Mouse (Mus musculus) adrenal gland, postnatal 25 days (tissue): ENCODE measurements around the gene Tmem238. TPM values are rescaled to one million over a fixed set of nuclear protein-coding genes. Genes with fewer than 3 reads are reported as not detected.

Source experiments
- DNase-seq: peaks from one replicate; pipeline ENCODE4 v3.0.0; 2021; ENCODE audit warnings: mixed read lengths
- total RNA-seq: library from RNA; stranded (reverse); gene quantifications from 2 replicates; pipeline ENCODE4 v1.2.3, GENCODE M21; 2021

The Tmem238 gene
- total RNA-seq, 1 experiment from 2014 or later = 13.4 TPM

GRCm38 (mm10) chr7:4792278-4793212 lies 3.1 kb upstream of the Tmem238 start, which contains the start of gene Rpl28:
Gene Rpl28, plus strand, starts transcription at chr7:4792874.
- DNase-seq = peak; percentile 91

DNA sequence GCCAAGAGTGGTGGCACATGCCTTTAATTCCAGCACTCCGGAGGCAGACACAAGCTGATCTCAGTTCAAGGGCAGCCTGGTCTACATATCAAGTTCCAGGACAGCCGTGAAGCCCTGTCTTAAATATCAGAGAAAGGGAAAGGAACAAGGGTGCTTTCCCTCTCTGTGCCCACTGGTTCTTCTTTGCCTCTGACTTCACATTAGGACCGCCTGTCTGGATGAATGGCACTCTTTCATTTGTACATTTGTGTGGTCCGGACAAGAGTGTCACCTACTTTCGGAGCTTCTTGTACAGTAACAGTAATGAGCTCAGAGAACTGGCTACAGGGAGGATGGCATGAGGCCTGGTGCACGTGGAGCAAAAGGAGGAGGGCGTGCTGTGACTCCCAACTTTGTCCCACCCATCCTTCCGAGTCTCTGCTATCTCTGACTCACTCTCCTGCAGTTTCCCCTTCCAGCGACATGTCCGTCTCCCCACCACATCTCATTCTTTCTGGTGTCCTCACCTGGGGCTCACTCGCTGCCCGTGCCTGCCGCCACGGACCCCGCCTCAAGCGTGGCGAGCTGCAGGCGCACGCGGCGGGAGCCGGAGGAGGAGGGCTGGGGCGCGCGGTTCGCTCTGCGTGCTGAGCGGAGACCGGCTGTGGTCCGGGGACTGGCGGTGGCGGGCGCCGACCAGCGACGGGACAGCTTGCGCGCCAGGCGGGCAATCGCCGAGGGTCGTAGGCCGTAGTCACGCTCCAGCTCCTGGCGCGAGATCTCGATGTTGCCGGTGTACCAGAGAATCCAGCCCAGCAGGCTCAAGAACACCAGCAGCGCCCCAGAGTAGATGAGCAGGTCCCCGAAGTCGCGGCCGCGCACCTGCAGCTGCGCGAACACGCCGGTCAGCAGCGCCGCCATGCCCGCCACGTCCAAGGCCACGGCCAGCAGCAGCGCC lies 689 bp downstream of the Tmem238 start:
- DNase-seq = peak; percentile 71

- no peak for DNase-seq
Measured at GRCm38 (mm10) chr7:4783667-4784268, 5.7 kb downstream of the Tmem238 start.

- no peak for DNase-seq
Measured at GRCm38 (mm10) chr7:4782759-4783158, 6.7 kb downstream of the Tmem238 start, which contains the start of the genes Il11 and Tmem190. Gene Il11, minus strand, starts transcription at chr7:4782859. Gene Tmem190, plus strand, starts transcription at chr7:4782937.

GRCm38 (mm10) chr7:4782130-4782529 lies 7.3 kb downstream of the Tmem238 start:
- no peak for DNase-seq

DNA sequence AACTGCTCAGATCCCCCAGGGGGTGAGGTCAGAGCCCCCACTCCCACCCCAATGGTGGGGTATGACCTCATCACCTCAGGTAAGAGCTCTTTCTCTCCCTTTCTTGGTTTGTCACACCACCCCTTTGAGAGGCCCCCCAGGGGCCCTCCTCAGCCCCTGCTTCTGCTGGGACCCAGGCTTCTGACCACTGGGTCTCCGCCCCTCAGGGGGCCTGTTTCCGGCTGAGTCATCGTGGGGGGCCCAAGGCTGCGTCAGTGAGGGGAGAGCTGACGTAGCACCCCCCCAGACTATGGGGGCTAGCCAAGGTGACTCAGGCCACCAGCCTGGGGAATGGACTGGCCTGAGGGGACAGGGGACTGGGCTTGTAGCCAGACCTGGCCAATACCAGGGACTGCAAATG lies 9.5 kb downstream of the Tmem238 start:
- no peak for DNase-seq

GRCm38 (mm10) chr7:4777851-4778637 lies 11.4 kb downstream of the Tmem238 start:
- no peak for DNase-seq

- peak; percentile 59 for DNase-seq
Measured at GRCm38 (mm10) chr7:4776861-4777830, 12.3 kb downstream of the Tmem238 start.

- DNase-seq = no peak
Measured at GRCm38 (mm10) chr7:4776131-4776530, 13.3 kb downstream of the Tmem238 start.

DNA sequence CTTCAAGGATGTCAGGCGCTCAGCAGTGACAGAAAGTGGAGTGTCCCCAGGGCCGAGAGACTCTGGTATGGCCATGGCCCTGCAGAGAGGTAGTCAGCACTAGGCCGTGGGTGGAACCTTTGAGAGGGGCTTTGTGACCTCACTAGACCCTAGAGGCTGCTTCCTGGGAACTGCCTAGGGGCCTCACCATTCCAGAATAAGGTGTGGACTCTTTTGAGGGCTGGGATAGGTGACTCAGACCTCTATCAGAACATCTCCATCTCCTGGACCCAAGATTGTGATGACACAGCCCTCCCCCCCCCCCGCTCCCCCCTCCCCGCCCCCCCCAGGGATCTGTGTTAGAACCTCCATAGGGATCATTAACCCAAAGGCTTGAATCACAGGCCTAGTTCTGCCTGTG lies 18.3 kb downstream of the Tmem238 start, which contains the start of gene Fam71e2:
Gene Fam71e2, minus strand, starts transcription at position 101 of the 400 bp plus-strand sequence.
- no peak for DNase-seq

- DNase-seq = no peak
Measured at GRCm38 (mm10) chr7:4764946-4765710, 24.3 kb downstream of the Tmem238 start.

DNA sequence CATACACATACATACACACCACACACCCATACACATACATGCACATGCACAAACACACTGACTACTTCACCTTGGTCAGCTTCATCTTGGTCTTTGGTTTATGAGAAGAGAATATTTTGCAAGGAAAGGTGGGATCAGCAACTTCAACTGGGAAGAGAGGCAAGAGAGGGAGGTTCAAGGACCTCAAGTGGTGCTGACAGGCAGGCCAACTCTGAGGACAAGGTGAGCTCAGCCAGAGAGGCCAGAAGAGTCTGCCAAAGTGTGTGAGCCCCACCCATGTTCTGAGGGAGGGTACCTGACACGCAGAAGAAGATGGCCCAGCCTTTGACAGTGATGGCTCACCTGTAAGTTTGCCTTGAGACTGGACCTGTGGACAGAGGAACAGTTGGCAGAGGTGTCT lies 29.8 kb downstream of the Tmem238 start:
- no peak for DNase-seq

DNA sequence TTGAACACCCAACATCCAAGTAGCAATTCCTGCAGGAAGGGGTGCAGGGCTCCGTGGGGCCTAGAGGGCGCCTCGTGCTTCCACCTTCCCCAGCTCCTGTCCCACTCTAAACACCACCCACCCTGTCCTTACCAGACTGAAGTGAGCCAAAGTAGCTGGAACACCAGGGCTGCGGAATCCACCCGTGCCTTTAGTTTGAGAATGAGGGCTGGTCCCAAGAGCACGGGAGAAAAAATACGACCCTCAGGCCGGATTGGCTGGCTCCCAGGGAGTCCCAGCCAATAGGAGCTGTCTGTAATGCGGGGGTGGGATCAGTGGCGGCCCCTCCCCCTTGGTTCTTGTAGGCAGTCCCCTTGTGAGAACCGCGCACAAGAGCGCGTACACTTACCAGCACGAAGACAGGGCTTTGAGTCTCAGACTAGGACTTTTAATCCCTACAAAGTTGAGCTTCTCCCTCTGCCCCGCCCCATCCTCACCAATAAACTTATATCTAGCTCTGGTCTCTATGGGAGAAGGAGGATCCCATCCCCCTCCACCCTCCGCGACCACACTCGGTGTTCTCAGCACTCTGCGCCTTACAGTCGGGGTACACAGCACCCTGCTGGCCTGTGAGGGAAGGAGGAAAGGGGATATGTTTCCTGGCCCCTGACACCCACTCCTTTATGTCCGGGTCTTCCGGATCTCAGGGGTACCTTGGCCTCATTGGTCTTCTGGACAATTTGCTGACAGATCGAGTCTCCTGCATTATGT lies 36.5 kb downstream of the Tmem238 start, which contains the start of gene Cox6b2:
Gene Cox6b2, minus strand, starts transcription at position 274 of the 750 bp plus-strand sequence.
- peak; percentile 71 for DNase-seq

DNA sequence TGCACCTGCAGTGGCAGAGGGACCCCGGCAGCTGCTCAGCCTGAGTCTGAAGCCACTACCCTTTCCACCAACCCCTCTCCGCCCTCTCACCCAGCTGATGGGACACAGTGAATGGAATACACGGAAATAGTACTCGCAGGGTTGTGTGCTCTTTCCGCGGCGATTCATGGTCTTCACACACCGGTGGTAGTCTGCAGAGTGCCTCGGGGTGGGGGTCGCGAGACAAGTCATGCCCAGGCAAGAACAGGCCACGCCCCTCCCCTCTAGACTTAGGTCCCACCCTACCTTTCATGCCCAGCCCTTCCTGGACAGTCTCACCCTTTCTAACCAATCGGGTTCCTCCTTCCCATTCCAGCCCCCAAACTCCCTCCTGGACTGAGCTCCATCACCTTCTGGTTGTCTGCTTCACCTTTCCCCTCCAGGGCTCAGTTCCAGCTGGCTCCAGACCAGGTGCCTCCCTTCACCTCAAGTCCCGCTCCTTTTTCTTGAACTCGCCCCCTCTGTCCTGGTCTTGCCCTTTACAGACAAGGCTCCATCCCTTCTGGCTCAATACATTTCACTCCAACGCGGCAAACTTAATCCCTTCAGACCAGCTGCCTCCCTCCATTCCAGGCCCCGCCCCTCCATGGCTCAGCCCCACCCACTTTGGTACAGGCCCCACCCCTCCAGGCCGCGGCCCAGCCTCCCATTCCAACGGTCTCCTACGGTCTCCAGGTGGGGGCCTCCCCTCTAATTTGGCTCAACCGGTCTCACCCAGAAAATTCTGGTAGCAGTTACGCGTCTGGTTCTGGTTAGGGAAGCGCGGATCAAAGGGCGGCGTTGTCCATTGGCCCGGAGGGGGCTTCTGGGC lies 37.3 kb downstream of the Tmem238 start:
- peak; percentile 41 for DNase-seq

DNA sequence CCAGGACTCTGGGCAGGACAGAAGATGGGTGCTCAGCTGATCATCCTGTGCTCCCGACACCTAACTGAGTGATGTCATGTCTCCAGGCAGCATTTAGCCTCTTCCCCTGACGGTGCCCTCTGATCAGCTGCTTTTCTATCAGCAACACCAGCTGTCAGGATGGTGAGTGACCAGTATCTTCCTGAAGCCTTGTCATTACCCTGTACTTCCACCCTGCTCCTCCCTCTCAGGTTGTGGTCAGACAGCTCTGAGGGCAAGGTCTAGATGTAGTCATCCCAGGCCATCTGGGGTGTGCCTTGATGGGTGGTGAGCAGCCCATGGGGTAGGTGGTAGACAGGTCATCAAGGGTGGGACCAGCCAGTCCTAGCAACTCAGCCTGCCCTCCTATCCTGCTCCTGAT lies 40.3 kb downstream of the Tmem238 start:
- no peak for DNase-seq

DNA sequence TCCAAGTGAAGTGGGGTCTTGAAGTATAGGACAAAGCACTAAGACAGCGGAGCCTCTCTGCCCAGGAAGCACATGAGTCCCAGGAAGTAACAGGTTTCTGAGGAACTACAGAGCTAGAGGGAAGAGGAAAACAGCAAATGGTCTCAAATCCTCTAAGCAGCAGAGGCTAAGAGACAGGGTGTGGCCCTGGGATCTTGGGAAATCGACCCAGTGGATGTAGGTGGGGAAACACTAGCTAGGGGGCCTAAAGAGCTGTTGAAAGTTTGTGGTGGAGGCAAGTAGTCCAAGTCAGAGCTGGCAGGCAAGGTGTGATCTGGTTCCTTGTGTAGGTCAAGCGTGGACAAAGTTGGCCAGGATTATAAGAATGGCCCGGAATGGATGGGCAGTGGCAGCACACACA lies 41.1 kb downstream of the Tmem238 start:
- no peak for DNase-seq

GRCm38 (mm10) chr7:4747156-4747899 lies 42.1 kb downstream of the Tmem238 start:
- DNase-seq = no peak
